Mouse (Mus musculus): ENCODE data around the gene Dhx35. TPM values are rescaled to one million over a fixed set of nuclear protein-coding genes. Genes with fewer than 3 reads are reported as not detected.

Gene Dhx35
- polyA plus RNA-seq, 1 experiment: 23.3 TPM

GRCm38 (mm10) chr2:158768771-158769170 lies 25.8 kb upstream of the Dhx35 start:
- TF ChIP-seq CTCF (IDR thresholded peaks at IDR 0.05; ENCODE audit: borderline replicate concordance, insufficient read depth, low read depth, low read length) (no peak), POLR2A (IDR thresholded peaks at IDR 0.05; ENCODE audit: borderline replicate concordance, insufficient read depth, low read length) (no peak)
- no peaks in the 10 kb centered on the region for H3K4me1 ChIP-seq (ENCODE audit: control insufficient read depth, insufficient read depth, low read length)
- DNase-seq: no peak
- no peaks in the 10 kb centered on the region; the same call in 1 of the 2 replicates for H3K27me3 ChIP-seq (ENCODE audit: control insufficient read depth, insufficient read depth, low read length)
- H3K4me3 ChIP-seq (replicated peaks; ENCODE audit: insufficient read depth, low read depth, low read length): no peak overlapping the region
- H3K27ac ChIP-seq (ENCODE audit: insufficient read depth, low read length): no peak overlapping the region
- WGBS: 17% methylated on average over 5 of the region's 5 CpGs

- Histone ChIP-seq H3K27ac (ENCODE audit: insufficient read depth, low read length) (no peak overlapping the region), H3K27me3 (ENCODE audit: control insufficient read depth, insufficient read depth, low read length) (no peaks in the 10 kb centered on the region; the same call in 1 of the 2 replicates), H3K4me1 (ENCODE audit: control insufficient read depth, insufficient read depth, low read length) (no peaks in the 10 kb centered on the region), H3K4me3 (replicated peaks; ENCODE audit: insufficient read depth, low read depth, low read length) (no peak overlapping the region)
- WGBS: 17% methylated on average over 13 of the region's 13 CpGs
- no peak for DNase-seq
- TF ChIP-seq POLR2A (IDR thresholded peaks at IDR 0.05; ENCODE audit: borderline replicate concordance, insufficient read depth, low read length): no peak
- no peak for TF ChIP-seq CTCF (IDR thresholded peaks at IDR 0.05; ENCODE audit: borderline replicate concordance, insufficient read depth, low read depth, low read length)
These were observed 24.4 kb upstream of the Dhx35 start for GRCm38 (mm10) chr2:158770126-158770757.

- no peak for TF ChIP-seq POLR2A (IDR thresholded peaks at IDR 0.05; ENCODE audit: borderline replicate concordance, insufficient read depth, low read length)
- TF ChIP-seq CTCF (IDR thresholded peaks at IDR 0.05; ENCODE audit: borderline replicate concordance, insufficient read depth, low read depth, low read length): no peak
- no peak for DNase-seq
- Histone ChIP-seq H3K4me3 (replicated peaks; ENCODE audit: insufficient read depth, low read depth, low read length) (no peak overlapping the region), H3K27me3 (ENCODE audit: control insufficient read depth, insufficient read depth, low read length) (no peaks in the 10 kb centered on the region; the same call in 1 of the 2 replicates), H3K4me1 (ENCODE audit: control insufficient read depth, insufficient read depth, low read length) (no peaks in the 10 kb centered on the region), H3K27ac (ENCODE audit: insufficient read depth, low read length) (no peak overlapping the region)
- WGBS: 74% methylated on average over 11 of the region's 11 CpGs
These were observed 23.4 kb upstream of the Dhx35 start for GRCm38 (mm10) chr2:158771066-158771763.

GRCm38 (mm10) chr2:158772808-158773207 lies 21.8 kb upstream of the Dhx35 start:
- DNase-seq: no peak
- no peak for TF ChIP-seq CTCF (IDR thresholded peaks at IDR 0.05; ENCODE audit: borderline replicate concordance, insufficient read depth, low read depth, low read length)
- TF ChIP-seq POLR2A (IDR thresholded peaks at IDR 0.05; ENCODE audit: borderline replicate concordance, insufficient read depth, low read length): no peak
- Histone ChIP-seq H3K4me3 (replicated peaks; ENCODE audit: insufficient read depth, low read depth, low read length) (no peak overlapping the region), H3K4me1 (ENCODE audit: control insufficient read depth, insufficient read depth, low read length) (no peaks in the 10 kb centered on the region), H3K27me3 (ENCODE audit: control insufficient read depth, insufficient read depth, low read length) (no peaks in the 10 kb centered on the region; the same call in 1 of the 2 replicates), H3K27ac (ENCODE audit: insufficient read depth, low read length) (no peak overlapping the region)
- 93% methylated on average over 13 of the region's 13 CpGs for WGBS

GRCm38 (mm10) chr2:158774886-158775285 lies 19.7 kb upstream of the Dhx35 start:
- no peak for TF ChIP-seq POLR2A (IDR thresholded peaks at IDR 0.05; ENCODE audit: borderline replicate concordance, insufficient read depth, low read length)
- TF ChIP-seq CTCF (IDR thresholded peaks at IDR 0.05; ENCODE audit: borderline replicate concordance, insufficient read depth, low read depth, low read length): no peak
- WGBS: 89% methylated on average over 8 of the region's 8 CpGs
- no peaks in the 10 kb centered on the region for H3K27me3 ChIP-seq (ENCODE audit: control insufficient read depth, insufficient read depth, low read length)
- no peak for DNase-seq
- H3K4me1 ChIP-seq (ENCODE audit: control insufficient read depth, insufficient read depth, low read length): no peaks in the 10 kb centered on the region
- no peak overlapping the region for H3K27ac ChIP-seq (ENCODE audit: insufficient read depth, low read length)
- H3K4me3 ChIP-seq (replicated peaks; ENCODE audit: insufficient read depth, low read depth, low read length): no peak overlapping the region

- Histone ChIP-seq H3K27me3 (ENCODE audit: control insufficient read depth, insufficient read depth, low read length) (no peaks in the 10 kb centered on the region), H3K4me1 (ENCODE audit: control insufficient read depth, insufficient read depth, low read length) (no peaks in the 10 kb centered on the region), H3K27ac (ENCODE audit: insufficient read depth, low read length) (no peak overlapping the region), H3K4me3 (replicated peaks; ENCODE audit: insufficient read depth, low read depth, low read length) (no peak overlapping the region)
- peak in 1 of 2 experiments; percentile 10 for DNase-seq
- TF ChIP-seq POLR2A (IDR thresholded peaks at IDR 0.05; ENCODE audit: borderline replicate concordance, insufficient read depth, low read length) (no peak), CTCF (IDR thresholded peaks at IDR 0.05; ENCODE audit: borderline replicate concordance, insufficient read depth, low read depth, low read length) (no peak)
- 19% methylated on average over 4 of the region's 4 CpGs for WGBS
These were observed 17.9 kb upstream of the Dhx35 start for GRCm38 (mm10) chr2:158776716-158777115.

GRCm38 (mm10) chr2:158777490-158777889 lies 17.1 kb upstream of the Dhx35 start:
- WGBS: 61% methylated on average over 6 of the region's 6 CpGs
- no peaks in the 10 kb centered on the region for H3K27me3 ChIP-seq (ENCODE audit: control insufficient read depth, insufficient read depth, low read length)
- no peak overlapping the region for H3K27ac ChIP-seq (ENCODE audit: insufficient read depth, low read length)
- no peak overlapping the region for H3K4me3 ChIP-seq (replicated peaks; ENCODE audit: insufficient read depth, low read depth, low read length)
- no peak for TF ChIP-seq POLR2A (IDR thresholded peaks at IDR 0.05; ENCODE audit: borderline replicate concordance, insufficient read depth, low read length)
- no peak for TF ChIP-seq CTCF (IDR thresholded peaks at IDR 0.05; ENCODE audit: borderline replicate concordance, insufficient read depth, low read depth, low read length)
- no peak for DNase-seq
- H3K4me1 ChIP-seq (ENCODE audit: control insufficient read depth, insufficient read depth, low read length): no peaks in the 10 kb centered on the region

GRCm38 (mm10) chr2:158778349-158778748 lies 16.3 kb upstream of the Dhx35 start:
- DNase-seq: no peak
- Histone ChIP-seq H3K27me3 (ENCODE audit: control insufficient read depth, insufficient read depth, low read length) (no peaks in the 10 kb centered on the region), H3K27ac (ENCODE audit: insufficient read depth, low read length) (no peak overlapping the region), H3K4me1 (ENCODE audit: control insufficient read depth, insufficient read depth, low read length) (no peaks in the 10 kb centered on the region), H3K4me3 (replicated peaks; ENCODE audit: insufficient read depth, low read depth, low read length) (no peak overlapping the region)
- TF ChIP-seq POLR2A (IDR thresholded peaks at IDR 0.05; ENCODE audit: borderline replicate concordance, insufficient read depth, low read length): no peak
- no peak for TF ChIP-seq CTCF (IDR thresholded peaks at IDR 0.05; ENCODE audit: borderline replicate concordance, insufficient read depth, low read depth, low read length)
- WGBS: 89% methylated on average over 7 of the region's 7 CpGs

Measured in cerebellum, adult 2 months (tissue).